Mouse (Mus musculus) embryonic facial prominence, embryonic 11.5 days (tissue): Measurements from ENCODE around the gene Zfyve19. TPM values are rescaled to one million over a fixed set of nuclear protein-coding genes. Genes with fewer than 3 reads are reported as not detected.

Experiments
- ATAC-seq: fragments of 200-750 bp; cut with Nextera tagmentation; replicated peaks from 2 replicates; pipeline ENCODE4 v1.8.0; 2017; ENCODE audit warnings: low read depth; ENCODE audit not compliant: insufficient number of reproducible peaks, low FRiP score, low TSS enrichment
- DNase-seq: peaks from one replicate; pipeline ENCODE4 v3.0.0-alpha.2; 2015; ENCODE audit warnings: low spot score
- H3K27ac ChIP-seq: fragments of 300-500 bp; sonication (generic); replicated peaks from 2 replicates; pipeline ENCODE4 v1.5.1; 2014; ENCODE audit warnings: mild to moderate bottlenecking, low read depth, low read length, control low read depth
- H3K27me3 ChIP-seq: fragments of 300-500 bp; sonication (generic); 2 replicates; pipeline ENCODE4 v1.6.1; 2014; ENCODE audit warnings: mild to moderate bottlenecking, low read length, moderate library complexity, mixed read lengths; ENCODE audit not compliant: control insufficient read depth, insufficient read depth
- H3K36me3 ChIP-seq: fragments of 300-500 bp; sonication (generic); replicated peaks from 2 replicates; pipeline ENCODE4 v1.6.1; 2014; ENCODE audit warnings: low read depth, mild to moderate bottlenecking, low read length, moderate library complexity, mixed read lengths; ENCODE audit not compliant: control insufficient read depth, insufficient read depth
- H3K4me1 ChIP-seq: fragments of 300-500 bp; sonication (generic); 2 replicates; pipeline ENCODE4 v1.6.1; 2014; ENCODE audit warnings: low read length, mixed read lengths; ENCODE audit not compliant: control insufficient read depth, insufficient read depth
- H3K4me2 ChIP-seq: fragments of 300-500 bp; sonication (generic); 2 replicates; pipeline ENCODE4 v1.6.1; 2014; ENCODE audit warnings: low read depth, mild to moderate bottlenecking, control low read depth, low read length, moderate library complexity
- H3K4me3 ChIP-seq: fragments of 300-500 bp; sonication (generic); 2 replicates; pipeline ENCODE4 v1.5.1; 2014; ENCODE audit warnings: low read depth, low read length, control low read depth
- H3K9ac ChIP-seq: fragments of 300-500 bp; sonication (generic); replicated peaks from 2 replicates; pipeline ENCODE4 v1.6.1; 2014; ENCODE audit warnings: mild to moderate bottlenecking, control low read depth, low read length
- H3K9me3 ChIP-seq: fragments of 300-500 bp; sonication (generic); replicated peaks from 2 replicates; pipeline ENCODE4 v1.6.1; 2016; ENCODE audit warnings: mild to moderate bottlenecking, low read length, inconsistent platforms, mixed read lengths; ENCODE audit not compliant: control insufficient read depth
- WGBS: fragments of 180-500 bp; shearing (Covaris S2); extraction: QIAGEN DNeasy Blood & Tissue Kit; methylation state at CpG from one replicate; pipeline ENCODE4 v1.1.7; 2014; 5-methylcytosine and 5-hydroxymethylcytosine counted together
- polyA plus RNA-seq: library from polyadenylated mRNA; unstranded; fragments of >200 nt; fragmentation: Nextera tagmentation; extraction: Ambion mirVana; gene quantifications from 2 replicates; pipeline ENCODE4 v1.2.1, GENCODE M21; 2014

The Zfyve19 gene
- polyA plus RNA-seq, 1 experiment from 2014 or later, result 44.3 TPM

- no peak for ATAC-seq
- Histone ChIP-seq H3K27me3 (no peaks in the 10 kb centered on the region), H3K4me3 (no peak overlapping the region), H3K36me3 (no peaks in the 10 kb centered on the region; the same call in 1 of the 2 replicates), H3K9me3 (no peaks in the 10 kb centered on the region), H3K27ac (no peak overlapping the region), H3K4me2 (no peak overlapping the region), H3K4me1 (no peaks in the 10 kb centered on the region; the same call in 1 of the 2 replicates), H3K9ac (no peak overlapping the region; the same call in 1 of the 2 replicates)
- whole genome bisulfite sequencing, result 84% methylated on average over 5 of the region's 5 CpGs
- no peak for DNase-seq
These were observed 31.0 kb upstream of the Zfyve19 start for GRCm38 (mm10) chr2:119177384-119177939.

GRCm38 (mm10) chr2:119182914-119183313 is 25.5 kb upstream of the Zfyve19 start:
- 80% methylated on average over 7 of the region's 7 CpGs for WGBS
- no peaks in the 10 kb centered on the region for H3K4me1 ChIP-seq
- ATAC-seq (no peak), DNase-seq (no peak)
- no peaks in the 10 kb centered on the region for H3K9me3 ChIP-seq
- no peaks in the 10 kb centered on the region; the same call in none of the 2 replicates for H3K36me3 ChIP-seq
- H3K4me2 ChIP-seq, result no peak overlapping the region
- no peaks in the 10 kb centered on the region for H3K27me3 ChIP-seq
- H3K9ac ChIP-seq, result no peak overlapping the region
- H3K27ac ChIP-seq, result no peak overlapping the region
- no peak overlapping the region for H3K4me3 ChIP-seq

GRCm38 (mm10) chr2:119189029-119189710 is 19.2 kb upstream of the Zfyve19 start:
- H3K27ac ChIP-seq, result no peak overlapping the region

GRCm38 (mm10) chr2:119190969-119191368 is 17.4 kb upstream of the Zfyve19 start:
- no peak overlapping the region for H3K9ac ChIP-seq
- H3K27ac ChIP-seq, result no peak overlapping the region
- H3K4me3 ChIP-seq, result no peak overlapping the region
- 85% methylated on average over 5 of the region's 5 CpGs for WGBS
- ATAC-seq, result no peak
- H3K36me3 ChIP-seq, result no peaks in the 10 kb centered on the region
- H3K4me2 ChIP-seq, result no peak overlapping the region
- H3K27me3 ChIP-seq, result no peaks in the 10 kb centered on the region
- H3K9me3 ChIP-seq, result no peaks in the 10 kb centered on the region
- H3K4me1 ChIP-seq, result no peaks in the 10 kb centered on the region; the same call in 1 of the 2 replicates
- no peak for DNase-seq

More at GRCm38 (mm10) chr2:119189029-119189710, 19.2 kb upstream of the Zfyve19 start:
- H3K4me3 ChIP-seq, result no peak overlapping the region
- 6% methylated on average over 15 of the region's 15 CpGs for WGBS
- peak; percentile 84; the same call in 1 of the 2 replicates for ATAC-seq
- H3K9ac ChIP-seq, result 0 out of 2 replicates have a peak overlapping the region, but pooled peaks have one; percentile 42
- peak; percentile 86 for DNase-seq
- no peaks in the 10 kb centered on the region for H3K4me1 ChIP-seq
- H3K4me2 ChIP-seq, result peak overlapping the region; percentile 52
- no peaks in the 10 kb centered on the region for H3K27me3 ChIP-seq
- H3K36me3 ChIP-seq, result no peaks in the 10 kb centered on the region; the same call in 1 of the 2 replicates
- H3K9me3 ChIP-seq, result no peaks in the 10 kb centered on the region

- H3K4me2 ChIP-seq, result no peak overlapping the region
- no peak for DNase-seq
These were observed 14.3 kb upstream of the Zfyve19 start for GRCm38 (mm10) chr2:119194140-119194539.

GRCm38 (mm10) chr2:119196316-119197108 is 11.9 kb upstream of the Zfyve19 start:
- 14% methylated on average over 4 of the region's 4 CpGs for WGBS
- H3K9ac ChIP-seq, result no peak overlapping the region
- H3K4me3 ChIP-seq, result no peak overlapping the region
- no peaks in the 10 kb centered on the region for H3K36me3 ChIP-seq
- H3K4me2 ChIP-seq, result no peak overlapping the region
- no peaks in the 10 kb centered on the region for H3K9me3 ChIP-seq
- H3K27ac ChIP-seq, result peak overlapping the region; percentile 7; the same call in 1 of the 2 replicates
- DNase-seq (peak; percentile 63), ATAC-seq (peak; percentile 66)
- no peaks in the 10 kb centered on the region; the same call in 1 of the 2 replicates for H3K4me1 ChIP-seq
- H3K27me3 ChIP-seq, result no peaks in the 10 kb centered on the region

More at GRCm38 (mm10) chr2:119194140-119194539, 14.3 kb upstream of the Zfyve19 start:
- H3K4me1 ChIP-seq, result no peaks in the 10 kb centered on the region; the same call in 1 of the 2 replicates
- no peaks in the 10 kb centered on the region for H3K36me3 ChIP-seq
- no peak overlapping the region for H3K4me3 ChIP-seq
- no peak overlapping the region for H3K9ac ChIP-seq
- no peaks in the 10 kb centered on the region for H3K9me3 ChIP-seq
- H3K27ac ChIP-seq, result no peak overlapping the region
- H3K27me3 ChIP-seq, result no peaks in the 10 kb centered on the region
- no peak for ATAC-seq
- 90% methylated on average over 5 of the region's 5 CpGs for WGBS

GRCm38 (mm10) chr2:119197493-119197892 is 10.9 kb upstream of the Zfyve19 start:
- WGBS, result 84% methylated on average over 1 of the region's 1 CpGs

More at GRCm38 (mm10) chr2:119197493-119197892, 10.9 kb upstream of the Zfyve19 start:
- no peak overlapping the region for H3K4me2 ChIP-seq
- H3K4me1 ChIP-seq, result no peaks in the 10 kb centered on the region; the same call in 1 of the 2 replicates
- H3K4me3 ChIP-seq, result no peak overlapping the region
- H3K27me3 ChIP-seq, result no peaks in the 10 kb centered on the region
- DNase-seq (no peak), ATAC-seq (no peak)
- H3K9ac ChIP-seq, result no peak overlapping the region
- no peak overlapping the region for H3K27ac ChIP-seq
- H3K9me3 ChIP-seq, result no peaks in the 10 kb centered on the region
- no peaks in the 10 kb centered on the region for H3K36me3 ChIP-seq
